Mouse (Mus musculus) embryonic facial prominence, embryonic 10.5 days (tissue): ENCODE data around the gene Gsdma2. TPM values are rescaled to one million over a fixed set of nuclear protein-coding genes. Genes with fewer than 3 reads are reported as not detected.
"Not testable (repeated sequence)": the region's sequence is repeated elsewhere in the genome, so short reads cannot be mapped to it uniquely, and the experiment has no call there.

ENCODE experiments used
- DNase-seq: peaks from one replicate; pipeline ENCODE4 v3.0.0-alpha.2; 2017; ENCODE audit warnings: low spot score
- H3K27ac ChIP-seq: fragments of 300-500 bp; sonication (generic); replicated peaks from 2 replicates; pipeline ENCODE4 v1.5.1; 2016; ENCODE audit warnings: mild to moderate bottlenecking
- H3K27me3 ChIP-seq: fragments of 300-500 bp; sonication (generic); replicated peaks from 2 replicates; pipeline ENCODE4 v1.6.1; 2016; ENCODE audit warnings: low read depth, mild to moderate bottlenecking; ENCODE audit not compliant: poor library complexity, severe bottlenecking
- H3K36me3 ChIP-seq: fragments of 300-500 bp; sonication (generic); replicated peaks from 2 replicates; pipeline ENCODE4 v1.6.1; 2016; ENCODE audit warnings: mild to moderate bottlenecking, moderate library complexity
- H3K4me1 ChIP-seq: fragments of 300-500 bp; sonication (generic); 2 replicates; pipeline ENCODE4 v1.6.1; 2016
- H3K4me3 ChIP-seq: fragments of 300-500 bp; sonication (generic); 2 replicates; pipeline ENCODE4 v1.5.1; 2016; ENCODE audit warnings: mild to moderate bottlenecking, moderate library complexity
- H3K9me3 ChIP-seq: fragments of 300-500 bp; sonication (generic); 2 replicates; pipeline ENCODE4 v1.6.1; 2016; ENCODE audit warnings: mild to moderate bottlenecking
- WGBS: fragments of 180-500 bp; shearing (Covaris S2); methylation state at CpG from one replicate; pipeline ENCODE4 v1.1.7; 2016; 5-methylcytosine and 5-hydroxymethylcytosine counted together
- polyA plus RNA-seq: library from polyadenylated mRNA; unstranded; fragments of >200 nt; fragmentation: Nextera tagmentation; extraction: Ambion mirVana; gene quantifications from 2 replicates; pipeline ENCODE4 v1.2.1, GENCODE M21; 2016

Gsdma2 gene
- polyA plus RNA-seq, 1 experiment from 2014 or later, result not detected

- H3K4me3 ChIP-seq, result no peak overlapping the region
- no peaks in the 10 kb centered on the region for H3K36me3 ChIP-seq
- H3K27me3 ChIP-seq, result peaks cover 8% of the 10 kb centered on the region; the same call in 1 of the 2 replicates
- 0 out of 2 replicates have a peak, but pooled peaks cover 3% of the 10 kb centered on the region for H3K9me3 ChIP-seq
- no peak for DNase-seq
- H3K4me1 ChIP-seq, result no peaks in the 10 kb centered on the region
- no peak overlapping the region for H3K27ac ChIP-seq
- WGBS, result 93% methylated on average over 3 of the region's 3 CpGs
These were observed 17.9 kb upstream of the Gsdma2 start for GRCm38 (mm10) chr11:98628706-98629105.

DNA sequence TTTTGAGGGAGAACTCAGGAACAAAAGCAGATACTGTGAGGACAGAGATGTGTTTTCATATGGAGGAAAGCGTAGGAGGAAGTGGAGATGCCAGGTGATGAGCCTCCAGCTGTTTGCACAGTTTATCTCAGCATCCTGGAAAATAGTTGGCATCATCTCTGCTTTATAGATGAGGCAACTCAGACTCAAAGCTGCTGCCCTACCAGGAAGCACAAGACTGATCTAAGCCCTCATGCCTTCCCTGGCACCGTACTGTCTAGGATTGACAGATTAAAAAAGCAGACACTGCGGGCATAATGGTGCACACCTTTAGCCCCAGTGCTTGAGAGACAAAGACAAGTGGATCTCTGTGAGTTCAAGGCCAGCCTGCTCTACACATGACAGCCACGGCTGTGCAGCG lies 15.9 kb upstream of the Gsdma2 start:
- H3K4me3 ChIP-seq, result no peak overlapping the region
- 0 out of 2 replicates have a peak, but pooled peaks cover 2% of the 10 kb centered on the region for H3K9me3 ChIP-seq
- 91% methylated on average over 5 of the region's 5 CpGs for WGBS
- DNase-seq, result no peak
- H3K36me3 ChIP-seq, result no peaks in the 10 kb centered on the region
- H3K27me3 ChIP-seq, result peaks cover 8% of the 10 kb centered on the region; the same call in 1 of the 2 replicates
- H3K27ac ChIP-seq, result no peak overlapping the region
- no peaks in the 10 kb centered on the region for H3K4me1 ChIP-seq

- 36% methylated on average over 10 of the region's 10 CpGs for WGBS
- not testable (repeated sequence) for H3K4me1 ChIP-seq, H3K36me3 ChIP-seq, H3K27ac ChIP-seq, H3K27me3 ChIP-seq, H3K4me3 ChIP-seq, H3K9me3 ChIP-seq
- peak; percentile 34 for DNase-seq
These were observed 11.1 kb upstream of the Gsdma2 start for GRCm38 (mm10) chr11:98635312-98635970.

GRCm38 (mm10) chr11:98637501-98637900 lies 9.1 kb upstream of the Gsdma2 start:
- H3K27me3 ChIP-seq, result peaks cover 4% of the 10 kb centered on the region; the same call in 1 of the 2 replicates
- no peaks in the 10 kb centered on the region for H3K36me3 ChIP-seq
- no peak overlapping the region for H3K4me3 ChIP-seq
- WGBS, result 80% methylated on average over 1 of the region's 1 CpGs
- no peak overlapping the region for H3K27ac ChIP-seq
- H3K9me3 ChIP-seq, result no peaks in the 10 kb centered on the region
- no peak for DNase-seq
- H3K4me1 ChIP-seq, result no peaks in the 10 kb centered on the region

- whole genome bisulfite sequencing, result 62% methylated on average over 5 of the region's 5 CpGs
- no peak for DNase-seq
- Histone ChIP-seq H3K27ac (no peak overlapping the region), H3K4me1 (no peaks in the 10 kb centered on the region), H3K27me3 (no peaks in the 10 kb centered on the region), H3K4me3 (no peak overlapping the region), H3K9me3 (no peaks in the 10 kb centered on the region), H3K36me3 (no peaks in the 10 kb centered on the region)
These were observed 6.5 kb upstream of the Gsdma2 start for GRCm38 (mm10) chr11:98640091-98640490.

DNA sequence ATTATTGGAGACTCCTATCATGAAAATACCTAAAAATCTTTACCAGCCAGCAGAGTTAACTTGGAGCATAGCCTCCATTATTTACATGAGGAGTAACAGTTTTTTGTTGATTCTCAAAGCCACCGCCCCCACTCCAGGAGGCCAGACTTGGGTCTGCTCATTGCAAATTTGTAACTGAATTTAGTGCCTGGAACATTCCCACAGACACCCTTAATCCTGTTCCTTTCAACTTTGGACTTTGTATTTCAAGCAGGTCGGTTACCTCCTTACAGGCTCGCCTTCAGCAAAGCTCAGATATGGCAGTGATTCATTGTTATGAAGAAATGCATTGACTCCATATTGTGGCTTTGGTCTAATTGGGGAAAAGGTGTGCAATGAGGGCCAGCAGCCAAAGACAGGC lies 1.8 kb upstream of the Gsdma2 start:
- Histone ChIP-seq H3K4me1 (no peaks in the 10 kb centered on the region), H3K27me3 (0 out of 2 replicates have a peak, but pooled peaks cover 6% of the 10 kb centered on the region), H3K36me3 (no peaks in the 10 kb centered on the region), H3K4me3 (no peak overlapping the region), H3K9me3 (no peaks in the 10 kb centered on the region), H3K27ac (no peak overlapping the region)
- no peak for DNase-seq
- 78% methylated on average over 3 of the region's 3 CpGs for WGBS

GRCm38 (mm10) chr11:98645946-98646345 lies 613 bp upstream of the Gsdma2 start:
- no peak for DNase-seq
- 84% methylated on average over 2 of the region's 2 CpGs for WGBS

DNA sequence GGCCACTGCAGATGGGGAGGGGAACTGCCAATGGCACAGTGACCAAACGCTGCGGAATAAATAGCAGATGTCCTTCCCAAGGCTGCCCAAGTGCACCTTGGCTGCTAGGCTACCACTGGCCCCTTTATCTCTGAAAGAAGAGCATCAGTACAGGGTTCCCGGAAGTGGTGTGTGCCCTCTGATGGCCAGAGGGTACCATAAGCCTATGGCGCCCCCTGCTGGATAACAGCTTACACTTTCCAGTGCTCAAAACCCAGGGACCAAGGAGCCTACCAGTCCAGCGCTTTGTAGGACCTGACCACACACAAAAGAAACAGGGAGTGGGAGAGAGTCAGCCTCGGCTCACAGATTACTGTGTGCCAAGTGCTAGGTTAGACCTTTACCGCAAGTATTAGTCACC lies 8.5 kb downstream of the Gsdma2 start:
- not testable (repeated sequence) for H3K9me3 ChIP-seq, H3K27ac ChIP-seq, H3K4me1 ChIP-seq, H3K4me3 ChIP-seq, H3K36me3 ChIP-seq
- DNase-seq, result peak; percentile 68
- 13% methylated on average over 7 of the region's 7 CpGs for WGBS
- peaks cover 13% of the 10 kb centered on the region for H3K27me3 ChIP-seq

More at GRCm38 (mm10) chr11:98645946-98646345, 613 bp upstream of the Gsdma2 start:
- no peaks in the 10 kb centered on the region for H3K36me3 ChIP-seq
- H3K4me1 ChIP-seq, result no peaks in the 10 kb centered on the region
- H3K9me3 ChIP-seq, result no peaks in the 10 kb centered on the region
- H3K27me3 ChIP-seq, result peaks cover 14% of the 10 kb centered on the region
- H3K27ac ChIP-seq, result no peak overlapping the region
- no peak overlapping the region for H3K4me3 ChIP-seq

GRCm38 (mm10) chr11:98660517-98660916 lies 14.0 kb downstream of the Gsdma2 start:
- Histone ChIP-seq H3K4me3 (no peak overlapping the region), H3K4me1 (no peaks in the 10 kb centered on the region), H3K27ac (no peak overlapping the region), H3K9me3 (no peaks in the 10 kb centered on the region), H3K27me3 (peaks cover 8% of the 10 kb centered on the region; the same call in 1 of the 2 replicates), H3K36me3 (no peaks in the 10 kb centered on the region)
- WGBS, result 15% methylated on average over 6 of the region's 6 CpGs
- DNase-seq, result peak; percentile 37

GRCm38 (mm10) chr11:98664091-98664490 lies 17.5 kb downstream of the Gsdma2 start, which contains the start of gene Gsdma:
Gene Gsdma, plus strand, starts transcription at chr11:98664351.
- H3K27ac ChIP-seq, result no peak within 1 kb of the TSS
- no peak within 1 kb of the TSS for H3K4me3 ChIP-seq
- H3K4me1 ChIP-seq, result no peaks in the 10 kb centered on the region
- H3K36me3 ChIP-seq, result no peaks in the 10 kb centered on the region
- whole genome bisulfite sequencing, result 25% methylated on average over 4 of the region's 4 CpGs
- H3K27me3 ChIP-seq, result peaks cover 37% of the 10 kb centered on the region
- DNase-seq, result no peak
- no peaks in the 10 kb centered on the region for H3K9me3 ChIP-seq

DNA sequence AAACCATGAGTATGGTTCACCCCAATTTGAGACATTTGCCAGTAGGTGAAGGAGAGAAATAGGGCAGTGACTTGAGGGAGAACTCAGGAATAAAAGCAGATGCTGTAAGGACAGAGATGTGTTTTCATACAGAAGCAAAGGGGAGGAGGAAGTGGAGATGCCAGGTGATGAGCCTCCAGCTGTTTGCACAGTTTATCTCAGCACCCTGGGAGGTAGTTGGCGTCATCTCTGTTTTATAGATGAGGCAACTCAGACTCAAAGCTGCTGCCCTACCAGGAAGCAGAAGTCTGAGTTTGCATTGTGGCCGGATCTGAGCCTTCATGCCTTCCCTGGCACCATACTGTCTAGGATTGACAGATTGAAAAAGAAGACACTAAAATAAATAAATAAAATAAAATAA lies 22.4 kb downstream of the Gsdma2 start:
- WGBS, result 69% methylated on average over 2 of the region's 2 CpGs
- Histone ChIP-seq H3K9me3 (no peaks in the 10 kb centered on the region), H3K36me3 (no peaks in the 10 kb centered on the region), H3K4me3 (no peak overlapping the region), H3K27me3 (peaks cover 52% of the 10 kb centered on the region), H3K27ac (no peak overlapping the region), H3K4me1 (no peaks in the 10 kb centered on the region)
- no peak for DNase-seq

DNA sequence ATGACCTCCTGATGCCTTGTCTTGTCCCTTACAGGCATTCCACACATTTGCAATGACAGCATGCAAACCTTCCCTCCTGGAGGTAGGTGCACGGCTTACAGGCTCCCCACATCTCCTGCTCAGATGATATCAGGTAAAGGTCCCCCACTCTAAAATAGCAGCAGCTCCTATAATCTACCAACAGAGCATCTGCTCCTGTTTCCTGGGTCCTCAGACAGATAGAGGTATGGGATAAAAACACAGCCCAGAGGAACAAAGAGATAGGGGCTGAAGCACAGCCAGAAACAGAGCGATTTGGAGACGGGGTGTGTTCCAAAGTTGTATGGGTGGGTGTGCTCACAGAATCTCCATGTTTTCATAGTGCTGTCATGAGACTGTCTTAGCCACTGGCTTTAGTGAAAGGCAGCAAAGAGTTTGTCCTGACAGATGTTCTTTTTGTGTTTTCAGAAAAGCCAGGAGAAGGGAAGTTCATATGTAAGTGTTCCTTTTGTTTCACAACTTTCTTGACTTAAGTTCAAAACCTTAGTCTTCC lies 24.8 kb downstream of the Gsdma2 start:
- 78% methylated on average over 3 of the region's 3 CpGs for WGBS
- Histone ChIP-seq H3K27ac (no peak overlapping the region), H3K36me3 (no peaks in the 10 kb centered on the region), H3K4me3 (no peak overlapping the region), H3K9me3 (no peaks in the 10 kb centered on the region), H3K27me3 (peaks cover 44% of the 10 kb centered on the region), H3K4me1 (0 out of 2 replicates have a peak, but pooled peaks cover 2% of the 10 kb centered on the region)
- DNase-seq, result no peak

DNA sequence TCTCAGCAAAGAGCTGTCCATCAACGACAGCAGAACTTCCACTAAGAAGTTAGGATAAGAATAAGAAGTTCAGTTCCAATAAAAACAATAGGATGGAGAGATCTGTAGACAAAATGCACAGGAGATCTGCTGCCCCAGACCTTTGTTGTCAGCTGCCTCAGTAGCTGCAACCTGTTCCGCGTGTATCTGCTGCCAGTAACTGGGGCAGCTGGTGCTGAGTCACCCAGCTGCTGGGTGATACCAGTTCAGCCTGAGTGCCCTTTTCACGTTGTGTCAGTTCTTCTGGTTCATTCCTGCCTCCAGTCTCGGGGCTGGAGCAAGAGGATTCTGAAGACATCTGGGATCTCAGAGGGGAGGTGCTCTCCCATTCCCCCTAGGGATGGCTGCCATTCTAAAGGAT lies 25.3 kb downstream of the Gsdma2 start:
- no peaks in the 10 kb centered on the region for H3K36me3 ChIP-seq
- H3K9me3 ChIP-seq, result no peaks in the 10 kb centered on the region
- H3K27me3 ChIP-seq, result peaks cover 38% of the 10 kb centered on the region
- 70% methylated on average over 5 of the region's 5 CpGs for WGBS
- H3K27ac ChIP-seq, result no peak overlapping the region
- DNase-seq, result no peak
- no peak overlapping the region for H3K4me3 ChIP-seq
- 0 out of 2 replicates have a peak, but pooled peaks cover 2% of the 10 kb centered on the region for H3K4me1 ChIP-seq
